Comparison of ENCODE assay signal across 24 mouse cellular contexts in genomic region chr11:50355395-50355794, GRCm38 (mm10). TPM values are rescaled to one million over a fixed set of nuclear protein-coding genes. Genes with fewer than 3 reads are reported as not detected.
A peak's percentile ranks its signal among the peaks of the same experiment; 100 is the strongest.
DNase-seq lines count a peak whose midpoint lies in the region; ATAC-seq lines count a peak whose summit lies in the region.
"Had no signal": no experiment of that assay in that cellular context is flagged by ENCODE, and none has a peak within 500 bp of the region (broad histone marks: within the 10 kb centered on the region; RNA-seq: fewer than 3 reads in every experiment).

No protein-coding gene starts in this region.

- intact Hi-C loops in heart, postnatal 36 days (cut with DNase I): no loop called here

- no peak for DNase-seq in liver, embryonic 11.5 days (ENCODE audit: low spot score)
- peak; percentile 93 for DNase-seq in fat pad, adult 2 months (ENCODE audit: extremely low read depth, low read depth, low spot score)
- no peak for DNase-seq in liver, embryonic 13.5 days
- DNase-seq in heart, postnatal 36 days: no peak
- no peak for DNase-seq in thymus, postnatal 10 days (ENCODE audit: low spot score in 2 of 2)
- DNase-seq: cerebellum, adult 11-12 months; cerebellum, postnatal 25 days; gastrocnemius, postnatal 36 days; heart, postnatal 14 days; right cerebral cortex, postnatal 14 days; thymus, postnatal 25 days had no signal

- ATAC-seq in liver, embryonic 12.5 days: peak; percentile 25; the same call in 1 of the 2 replicates
- no peak; the same call in 1 of the 2 replicates for ATAC-seq in liver, embryonic 11.5 days (replicated peaks; ENCODE audit: low FRiP score)
- ATAC-seq in liver, embryonic 13.5 days (ENCODE audit: low read depth): peak; percentile 53; the same call in 1 of the 2 replicates
- peak; percentile 53; the same call in 1 of the 2 replicates for ATAC-seq in megakaryocyte-erythroid progenitor cell, adult 5-6 weeks (replicated peaks; ENCODE audit: low FRiP score, low TSS enrichment, poor library complexity, severe bottlenecking)
- ATAC-seq: CD4-positive, CD25-positive, alpha-beta regulatory T cell, adult 4 months; forebrain, embryonic 14.5 days had no signal

- 14% methylated on average over 1 of the region's 1 CpGs for WGBS in liver, embryonic 12.5 days (ENCODE audit: insufficient replicate concordance)
- 36% methylated on average over 1 of the region's 1 CpGs for whole genome bisulfite sequencing in liver, embryonic 11.5 days
- WGBS in liver, embryonic 13.5 days (ENCODE audit: insufficient replicate concordance): 11% methylated on average over 1 of the region's 1 CpGs

- peaks cover 29% of the 10 kb centered on the region for H3K27me3 ChIP-seq in liver, embryonic 12.5 days (replicated peaks)
- H3K27me3 ChIP-seq in liver, embryonic 11.5 days (replicated peaks; ENCODE audit: control insufficient read depth, insufficient read depth, low read length): peaks cover 4% of the 10 kb centered on the region; the same call in 1 of the 2 replicates
- peaks cover 31% of the 10 kb centered on the region for H3K27me3 ChIP-seq in liver, embryonic 13.5 days
- H3K27me3 ChIP-seq: hindbrain, embryonic 15.5 days had no signal

- no peak overlapping the region for H3K9ac ChIP-seq in liver, embryonic 12.5 days
- H3K9ac ChIP-seq in liver, embryonic 11.5 days (ENCODE audit: low read depth, low read length): no peak overlapping the region
- H3K9ac ChIP-seq in liver, embryonic 13.5 days: no peak overlapping the region
- H3K9ac ChIP-seq: hindbrain, embryonic 15.5 days; lung, embryonic 15.5 days; midbrain, embryonic 12.5 days; neural tube, embryonic 13.5 days had no signal

- H3K4me3 ChIP-seq in liver, embryonic 12.5 days: no peak overlapping the region
- H3K4me3 ChIP-seq in liver, embryonic 11.5 days (ENCODE audit: low read depth, low read length): no peak overlapping the region
- H3K4me3 ChIP-seq in liver, embryonic 13.5 days (replicated peaks): no peak overlapping the region
- H3K4me3 ChIP-seq: hindbrain, embryonic 15.5 days; lung, embryonic 15.5 days; midbrain, embryonic 12.5 days; neural tube, embryonic 13.5 days had no signal

- H3K27ac ChIP-seq in liver, embryonic 12.5 days: no peak overlapping the region
- H3K27ac ChIP-seq in liver, embryonic 11.5 days (ENCODE audit: low read depth, low read length): no peak overlapping the region
- peak overlapping the region; percentile 31 for H3K27ac ChIP-seq in liver, embryonic 13.5 days
- H3K27ac ChIP-seq: hindbrain, embryonic 15.5 days; lung, embryonic 15.5 days; midbrain, embryonic 12.5 days; neural tube, embryonic 13.5 days had no signal

- H3K9me3 ChIP-seq in liver, embryonic 12.5 days (replicated peaks): no peaks in the 10 kb centered on the region
- H3K9me3 ChIP-seq in liver, embryonic 11.5 days (ENCODE audit: control insufficient read depth, low read length): no peaks in the 10 kb centered on the region
- no peaks in the 10 kb centered on the region for H3K9me3 ChIP-seq in liver, embryonic 13.5 days (replicated peaks)
- H3K9me3 ChIP-seq: hindbrain, embryonic 15.5 days; lung, embryonic 15.5 days; midbrain, embryonic 12.5 days; neural tube, embryonic 13.5 days had no signal

- peaks cover 19% of the 10 kb centered on the region for H3K4me1 ChIP-seq in liver, embryonic 12.5 days
- peaks cover 9% of the 10 kb centered on the region; the same call in 1 of the 2 replicates for H3K4me1 ChIP-seq in liver, embryonic 11.5 days (replicated peaks; ENCODE audit: control insufficient read depth, insufficient read depth, low read length)
- H3K4me1 ChIP-seq in liver, embryonic 13.5 days (replicated peaks): peaks cover 24% of the 10 kb centered on the region
- H3K4me1 ChIP-seq: lung, embryonic 15.5 days; midbrain, embryonic 12.5 days had no signal

- no peaks in the 10 kb centered on the region for H3K36me3 ChIP-seq in liver, embryonic 12.5 days
- H3K36me3 ChIP-seq in liver, embryonic 11.5 days (ENCODE audit: control insufficient read depth, insufficient read depth, low read length): no peaks in the 10 kb centered on the region
- no peaks in the 10 kb centered on the region for H3K36me3 ChIP-seq in liver, embryonic 13.5 days
- H3K36me3 ChIP-seq: G1E; hindbrain, embryonic 15.5 days; lung, embryonic 15.5 days; midbrain, embryonic 12.5 days; neural tube, embryonic 13.5 days had no signal

- no peak overlapping the region for H3K4me2 ChIP-seq in liver, embryonic 12.5 days
- H3K4me2 ChIP-seq in liver, embryonic 11.5 days: no peak overlapping the region
- no peak overlapping the region for H3K4me2 ChIP-seq in liver, embryonic 13.5 days
- H3K4me2 ChIP-seq: heart, embryonic 11.5 days; hindbrain, embryonic 15.5 days; lung, embryonic 15.5 days; midbrain, embryonic 12.5 days; neural tube, embryonic 13.5 days had no signal

RNA-seq across cellular contexts. Expression of gene Cby3, which starts 1.1 kb away (rescaled TPM):
- polyA plus RNA-seq in liver, embryonic 12.5 days (2016; fragmentation: Nextera tagmentation; extraction: Ambion mirVana): 0.18 TPM in 1 of 2 replicates, not detected in the other
- polyA plus RNA-seq in liver, embryonic 11.5 days (2014; fragmentation: Nextera tagmentation; extraction: Ambion mirVana): not detected in 2 replicates
- polyA plus RNA-seq in liver, embryonic 13.5 days (2015; fragmentation: Nextera tagmentation; extraction: Ambion mirVana): not detected in 2 replicates
- 1.0 TPM in 1 of 2 replicates, not detected in the other for total RNA-seq in megakaryocyte-erythroid progenitor cell, adult 5-6 weeks (2014; fragmentation: Nextera tagmentation)
- not detected in 2 replicates for total RNA-seq in megakaryocyte-erythroid progenitor cell, adult 5-6 weeks (2017)
- not detected for total RNA-seq in heart, postnatal 36 days (2021)
- total RNA-seq: adrenal gland, adult 18-20 months; G1E; gastrocnemius, postnatal 36 days; heart, postnatal 14 days had no signal
- polyA plus RNA-seq: CD4-positive, CD25-positive, alpha-beta regulatory T cell, adult 4 months; G1E; heart, embryonic 11.5 days; limb, embryonic 11.5 days; midbrain, embryonic 12.5 days; spleen, adult 2 months had no signal

RNA-seq across cellular contexts. Expression of gene Hnrnph1, which starts 21.4 kb away (rescaled TPM):
- polyA plus RNA-seq in liver, embryonic 12.5 days (2016; fragmentation: Nextera tagmentation; extraction: Ambion mirVana): 160 TPM in 2 replicates
- 341 and 346 TPM in 2 replicates for polyA plus RNA-seq in liver, embryonic 11.5 days (2014; fragmentation: Nextera tagmentation; extraction: Ambion mirVana)
- 124 and 144 TPM in 2 replicates for polyA plus RNA-seq in liver, embryonic 13.5 days (2015; fragmentation: Nextera tagmentation; extraction: Ambion mirVana)
- total RNA-seq in megakaryocyte-erythroid progenitor cell, adult 5-6 weeks (2014; fragmentation: Nextera tagmentation): 618 and 682 TPM in 2 replicates
- total RNA-seq in megakaryocyte-erythroid progenitor cell, adult 5-6 weeks (2017): 798 and 1,044 TPM in 2 replicates
- 100 to 1,000 TPM in 1 of 2 experiments, 10 to 100 TPM in 1; 97.8 to 106 TPM for total RNA-seq in heart, postnatal 36 days (2021)

RNA-seq across cellular contexts. Expression of gene Canx, which starts 29.9 kb away (rescaled TPM):
- polyA plus RNA-seq in liver, embryonic 12.5 days (2016; fragmentation: Nextera tagmentation; extraction: Ambion mirVana): 255 and 264 TPM in 2 replicates
- polyA plus RNA-seq in liver, embryonic 11.5 days (2014; fragmentation: Nextera tagmentation; extraction: Ambion mirVana): 267 and 285 TPM in 2 replicates
- polyA plus RNA-seq in liver, embryonic 13.5 days (2015; fragmentation: Nextera tagmentation; extraction: Ambion mirVana): 213 and 261 TPM in 2 replicates
- 331 and 366 TPM in 2 replicates for total RNA-seq in megakaryocyte-erythroid progenitor cell, adult 5-6 weeks (2014; fragmentation: Nextera tagmentation)
- total RNA-seq in megakaryocyte-erythroid progenitor cell, adult 5-6 weeks (2017): 1,306 and 1,380 TPM in 2 replicates
- total RNA-seq in heart, postnatal 36 days (2021): 100 to 1,000 TPM; 301 to 316 TPM
